In genomic region chrX:11671805-11672204, GRCm38 (mm10) we compare ENCODE assay signal across 30 mouse cellular contexts.
DNase-seq lines count a peak whose midpoint lies in the region; ATAC-seq and TF ChIP-seq lines count a peak whose summit lies in the region.
"Had no signal": no experiment of that assay in that cellular context is flagged by ENCODE, and none has a peak within 500 bp of the region (broad histone marks: within the 10 kb centered on the region; RNA-seq: fewer than 3 reads in every experiment).

No protein-coding gene starts in this region.

- TF ChIP-seq EP300 in liver, postnatal 0 days (IDR thresholded peaks at IDR 0.05; ENCODE audit: low read depth): no peak

- H3K27me3 ChIP-seq in liver, postnatal 0 days (ENCODE audit: insufficient read depth, low read length): no peaks in the 10 kb centered on the region
- no peaks in the 10 kb centered on the region for H3K27me3 ChIP-seq in midbrain, embryonic 15.5 days (replicated peaks)
- H3K27me3 ChIP-seq: CH12.LX; hindbrain, embryonic 15.5 days; lung, embryonic 15.5 days had no signal

- H3K4me3 ChIP-seq in liver, postnatal 0 days (ENCODE audit: low read depth, low read length): no peak overlapping the region
- no peak overlapping the region for H3K4me3 ChIP-seq in midbrain, embryonic 15.5 days
- H3K4me3 ChIP-seq: embryonic facial prominence, embryonic 13.5 days; forebrain, embryonic 12.5 days; heart, embryonic 13.5 days; hindbrain, embryonic 10.5 days; hindbrain, embryonic 15.5 days; layer of hippocampus, adult 2 months; left cerebral cortex, adult 2 months; limb, embryonic 12.5 days; lung, embryonic 15.5 days; megakaryocyte, embryonic 14.5 days; midbrain, embryonic 13.5 days had no signal

- H3K36me3 ChIP-seq in liver, postnatal 0 days (replicated peaks; ENCODE audit: insufficient read depth, low read length): no peaks in the 10 kb centered on the region
- H3K36me3 ChIP-seq in midbrain, embryonic 15.5 days (replicated peaks): no peaks in the 10 kb centered on the region
- H3K36me3 ChIP-seq: embryonic facial prominence, embryonic 13.5 days; forebrain, embryonic 12.5 days; heart, embryonic 13.5 days; hindbrain, embryonic 10.5 days; hindbrain, embryonic 15.5 days; limb, embryonic 12.5 days; lung, embryonic 15.5 days; midbrain, embryonic 13.5 days had no signal

- no peak overlapping the region for H3K9ac ChIP-seq in liver, postnatal 0 days (replicated peaks)
- H3K9ac ChIP-seq in midbrain, embryonic 15.5 days: no peak overlapping the region
- H3K9ac ChIP-seq: embryonic facial prominence, embryonic 13.5 days; forebrain, embryonic 12.5 days; forebrain, postnatal 0 days; heart, embryonic 13.5 days; hindbrain, embryonic 15.5 days; limb, embryonic 12.5 days; liver, embryonic 14.5 days; lung, embryonic 15.5 days; midbrain, embryonic 13.5 days had no signal

- no peak overlapping the region for H3K27ac ChIP-seq in liver, postnatal 0 days (ENCODE audit: low read depth)
- H3K27ac ChIP-seq in midbrain, embryonic 15.5 days: no peak overlapping the region
- H3K27ac ChIP-seq: embryonic facial prominence, embryonic 13.5 days; forebrain, embryonic 12.5 days; heart, embryonic 13.5 days; hindbrain, embryonic 10.5 days; hindbrain, embryonic 15.5 days; layer of hippocampus, adult 2 months; left cerebral cortex, adult 2 months; limb, embryonic 12.5 days; liver, embryonic 14.5 days; lung, embryonic 15.5 days; midbrain, embryonic 13.5 days had no signal

- H3K9me3 ChIP-seq in liver, postnatal 0 days (ENCODE audit: low read length): no peaks in the 10 kb centered on the region
- no peaks in the 10 kb centered on the region for H3K9me3 ChIP-seq in midbrain, embryonic 15.5 days
- H3K9me3 ChIP-seq: embryonic facial prominence, embryonic 13.5 days; forebrain, embryonic 12.5 days; heart, embryonic 13.5 days; hindbrain, embryonic 10.5 days; hindbrain, embryonic 15.5 days; limb, embryonic 12.5 days; lung, embryonic 15.5 days; midbrain, embryonic 13.5 days had no signal

- 44% methylated on average over 8 of the region's 8 CpGs for WGBS in liver, postnatal 0 days (ENCODE audit: insufficient replicate concordance)
- 67% methylated on average over 8 of the region's 8 CpGs for WGBS in midbrain, embryonic 15.5 days

- no peak for TF ChIP-seq CTCF in liver, postnatal 0 days (IDR thresholded peaks at IDR 0.05; ENCODE audit: low read depth)

- ATAC-seq in liver, postnatal 0 days: no peak
- ATAC-seq in megakaryocyte-erythroid progenitor cell, adult 5-6 weeks (replicated peaks; ENCODE audit: low FRiP score, low TSS enrichment, poor library complexity, severe bottlenecking): peak; percentile 84
- ATAC-seq in midbrain, embryonic 15.5 days (replicated peaks): no peak
- ATAC-seq: forebrain, postnatal 0 days; midbrain, embryonic 13.5 days had no signal

- no peak overlapping the region for H3K4me2 ChIP-seq in liver, postnatal 0 days (ENCODE audit: low read depth, low read length)
- H3K4me2 ChIP-seq in midbrain, embryonic 15.5 days: no peak overlapping the region
- H3K4me2 ChIP-seq: embryonic facial prominence, embryonic 13.5 days; forebrain, embryonic 12.5 days; heart, embryonic 13.5 days; hindbrain, embryonic 15.5 days; limb, embryonic 12.5 days; lung, embryonic 15.5 days; midbrain, embryonic 13.5 days had no signal

- peak; percentile 23 for DNase-seq in embryo, embryonic 10 days (ENCODE audit: low spot score)
- no peak for DNase-seq in embryo, embryonic 9.5 days (ENCODE audit: extremely low spot score)
- peak; percentile 37 for DNase-seq in liver
- no peak for DNase-seq in liver, postnatal 0 days
- peak; percentile 31 for DNase-seq in embryo, embryonic 11 days
- no peak for DNase-seq in cerebellum, adult 9-11 months
- DNase-seq: adrenal gland, postnatal 10 days; cerebellum, adult 11-12 months; cerebellum, postnatal 10 days; forebrain, postnatal 0 days; heart, postnatal 10 days; lung, postnatal 36 days; right cerebral cortex, adult 18-20 months; spleen, adult 18-20 months; thymus, postnatal 25 days had no signal

- no peaks in the 10 kb centered on the region for H3K4me1 ChIP-seq in liver, postnatal 0 days (ENCODE audit: insufficient read depth)
- no peaks in the 10 kb centered on the region for H3K4me1 ChIP-seq in midbrain, embryonic 15.5 days
- H3K4me1 ChIP-seq: embryonic facial prominence, embryonic 13.5 days; forebrain, embryonic 12.5 days; hindbrain, embryonic 10.5 days; hindbrain, embryonic 15.5 days; limb, embryonic 12.5 days; lung, embryonic 15.5 days; midbrain, embryonic 13.5 days had no signal

Comparison
In these comparisons a context has a peak if more than half of its experiments do, and no peak if none do; other contexts are left out.
1. DNase-seq: peak in embryo, embryonic 10 days (single experiment), liver (single experiment) and embryo, embryonic 11 days (single experiment); none in embryo, embryonic 9.5 days (single experiment), liver, postnatal 0 days (single experiment) and cerebellum, adult 9-11 months (single experiment).